Mouse (Mus musculus): Measurements from ENCODE around the gene Ephb3. TPM values are rescaled to one million over a fixed set of nuclear protein-coding genes. Genes with fewer than 3 reads are reported as not detected.

Gene Ephb3
- total RNA-seq, 2 experiments from 2014 or later = 22.4 to 23.4 TPM

DNA sequence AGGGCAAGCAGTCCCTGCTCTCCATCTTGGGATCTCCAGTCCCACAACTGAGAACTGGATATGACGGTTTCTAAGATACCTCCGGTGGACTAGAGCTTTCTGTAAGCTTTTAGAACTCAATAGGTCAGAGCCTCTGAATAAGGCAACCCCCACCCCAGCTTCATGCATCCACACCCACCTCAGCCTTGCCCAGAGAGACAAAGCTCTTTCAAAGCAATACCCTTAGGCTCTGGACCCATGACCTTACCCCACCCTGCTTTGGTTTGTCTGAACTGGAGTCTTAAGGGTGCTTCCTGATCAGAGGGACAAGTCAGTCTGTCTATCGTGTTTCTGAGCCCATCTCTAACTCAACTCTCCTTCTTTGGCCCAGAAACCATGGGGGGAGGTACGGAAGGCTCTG is 1.8 kb upstream of the Ephb3 start:
- DNase-seq (ENCODE audit: low spot score in 2 of 2) = no peak

DNA sequence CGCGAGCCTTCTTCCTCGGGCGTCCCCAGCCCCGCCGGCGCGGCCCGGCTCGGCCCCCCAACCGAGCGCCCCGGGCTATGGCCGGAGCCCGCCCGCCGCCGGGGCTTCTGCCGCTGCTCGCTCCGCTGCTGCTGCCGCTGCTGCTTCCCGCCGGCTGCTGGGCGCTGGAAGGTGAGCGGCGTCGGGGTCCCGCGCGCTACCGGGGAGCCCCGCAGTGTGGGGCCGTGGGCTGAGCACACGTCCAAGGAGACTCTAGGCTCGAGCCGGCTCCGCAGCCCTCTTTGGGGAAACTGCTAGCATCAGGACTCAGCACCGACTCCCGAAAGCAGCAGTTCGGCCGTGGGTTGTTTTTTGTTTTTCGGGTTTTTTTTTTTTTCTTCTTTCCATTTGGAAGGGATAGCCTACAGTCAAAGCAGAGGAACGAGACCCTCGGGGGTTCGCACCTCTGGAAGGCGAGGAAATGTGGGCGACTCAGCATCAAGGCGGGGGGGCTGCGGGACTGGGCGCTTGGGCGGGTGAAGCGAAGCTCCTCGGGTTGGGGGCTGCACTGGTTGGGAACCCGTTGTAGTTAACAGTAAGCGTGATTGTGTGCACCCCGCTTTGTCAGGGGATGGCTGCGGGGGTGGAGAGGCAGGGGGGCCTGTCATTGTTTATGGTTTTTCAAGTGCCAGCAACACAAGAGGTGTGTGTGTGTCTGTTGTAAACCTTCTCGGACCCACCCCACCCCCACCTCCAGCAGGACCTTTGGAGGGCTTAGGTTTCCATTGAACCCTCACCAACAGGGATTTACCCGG is 735 bp downstream of the Ephb3 start:
- DNase-seq (ENCODE audit: low spot score in 2 of 2) = no peak

DNA sequence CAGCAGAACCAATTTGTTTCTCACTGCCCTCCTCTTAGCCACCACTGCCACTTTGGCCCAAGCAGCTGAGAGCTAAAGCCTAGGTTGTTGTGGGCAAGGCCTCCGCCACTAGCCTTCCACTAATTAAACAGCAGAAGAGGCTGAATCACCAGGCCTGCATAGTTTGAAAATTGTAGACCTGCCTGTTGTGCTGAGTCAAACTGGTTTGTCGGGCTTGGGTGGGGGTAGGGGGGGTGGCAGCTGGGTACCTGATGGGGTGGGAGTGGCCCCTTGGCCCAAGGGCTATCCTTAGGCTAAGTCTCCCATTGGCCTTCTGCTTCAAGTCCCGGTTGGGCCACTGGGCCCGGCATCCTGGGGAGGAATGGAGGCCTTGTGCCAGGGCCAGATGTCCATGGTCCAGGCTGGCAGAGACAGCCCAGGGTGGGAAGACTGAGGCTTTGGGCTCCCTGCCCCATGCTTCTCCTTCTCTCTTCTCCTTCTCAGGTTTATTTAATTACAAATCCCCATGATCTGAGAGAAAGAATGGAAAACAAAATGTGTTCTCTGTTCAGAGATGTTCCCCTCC is 3.5 kb downstream of the Ephb3 start:
- no peak for DNase-seq (ENCODE audit: low spot score in 2 of 2)

DNA sequence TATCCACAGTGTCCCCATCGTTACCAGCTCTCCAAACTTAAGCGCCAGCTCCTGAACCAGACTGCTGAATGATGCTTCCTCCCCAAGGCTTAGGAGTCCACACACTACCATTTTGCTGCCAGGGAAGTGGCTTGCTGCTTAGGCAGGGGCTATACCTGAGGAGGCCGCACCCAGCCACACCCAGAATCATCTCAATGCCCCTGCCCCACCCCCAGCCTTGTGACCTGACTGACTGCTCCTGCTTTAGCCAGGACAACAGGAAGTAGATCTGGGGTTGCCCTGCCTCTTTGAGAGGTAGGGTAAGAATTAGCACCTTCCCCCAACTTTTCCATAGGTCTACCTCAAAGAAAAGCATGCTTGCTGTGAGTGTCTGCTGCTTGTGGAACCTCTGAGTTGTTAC is 4.7 kb downstream of the Ephb3 start:
- no peak for DNase-seq (ENCODE audit: low spot score in 2 of 2)

DNA sequence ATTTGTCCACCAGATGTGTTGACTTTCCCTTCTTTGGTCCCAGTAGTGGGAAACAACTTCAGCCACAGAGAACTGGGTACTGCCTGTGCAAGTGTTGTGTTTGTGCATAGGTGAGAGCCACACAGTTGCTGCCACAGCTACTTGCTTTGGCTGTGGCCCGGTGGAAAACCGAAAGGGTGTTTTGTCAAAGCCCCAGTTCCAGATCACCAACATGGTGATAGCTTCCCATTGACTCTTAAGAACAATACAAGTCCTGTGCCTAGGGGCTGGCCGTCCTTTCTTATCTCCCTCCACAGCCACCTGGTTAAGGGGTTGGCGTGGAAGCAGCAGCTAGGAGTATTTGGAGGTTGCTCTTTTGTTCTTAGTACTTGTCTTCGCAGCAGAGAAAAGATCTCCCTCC is 5.6 kb downstream of the Ephb3 start:
- no peak for DNase-seq (ENCODE audit: low spot score in 2 of 2)

DNA sequence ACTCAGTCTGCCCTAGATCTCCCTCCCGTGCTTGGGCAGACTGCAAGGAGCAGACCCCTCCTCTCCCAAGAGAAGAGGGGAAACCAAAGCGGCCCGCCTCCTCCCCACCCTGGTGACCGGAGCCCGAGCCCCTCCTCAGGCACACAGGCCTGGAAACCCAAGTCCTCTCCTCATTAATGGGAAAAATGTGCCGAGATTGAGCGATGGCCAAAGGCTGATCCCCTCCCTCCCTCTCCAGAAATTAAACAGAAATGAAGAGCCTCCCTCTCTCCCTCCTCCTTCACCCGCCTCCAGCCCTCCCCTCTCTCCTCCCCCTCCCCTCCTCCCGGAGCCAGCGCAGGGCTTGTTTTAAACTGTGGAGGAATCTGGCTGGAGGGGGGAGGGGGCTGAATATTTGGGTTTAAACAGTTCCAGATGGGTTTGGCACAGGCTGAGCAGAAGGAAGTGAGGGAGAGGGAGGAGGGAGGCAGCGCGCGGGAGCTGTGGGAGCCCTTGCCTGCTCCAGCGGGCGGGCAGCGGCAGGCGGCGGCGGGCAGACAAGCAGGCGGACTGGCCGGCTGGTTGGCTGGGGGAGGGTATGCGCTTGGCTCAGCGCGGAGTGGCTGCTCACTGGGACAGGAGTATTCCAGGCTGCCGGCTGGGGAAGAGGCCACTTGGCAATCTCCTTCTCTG is 6.2 kb downstream of the Ephb3 start:
- DNase-seq (ENCODE audit: low spot score in 2 of 2) = peak; percentile 72 to 88

DNA sequence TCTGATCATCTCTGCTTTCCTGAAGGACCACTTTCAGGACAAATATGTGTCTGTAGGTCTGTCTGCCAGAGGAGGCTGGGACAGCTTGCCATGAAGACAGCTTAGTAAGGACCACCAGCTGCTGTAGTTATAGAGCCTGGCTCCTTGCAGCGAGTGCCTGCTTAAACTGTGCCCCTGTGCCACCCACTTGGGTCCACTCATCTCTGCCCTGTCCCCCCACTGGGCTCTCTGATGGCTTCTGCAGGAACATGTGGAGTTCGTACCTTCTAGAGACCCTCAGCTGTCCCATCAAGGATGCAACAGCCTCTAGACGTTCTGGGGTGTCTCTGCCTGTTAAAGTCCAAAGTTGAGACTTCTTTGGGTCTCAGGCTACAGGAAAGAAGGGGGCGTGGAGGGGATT is 6.9 kb downstream of the Ephb3 start:
- no peak for DNase-seq (ENCODE audit: low spot score in 2 of 2)

DNA sequence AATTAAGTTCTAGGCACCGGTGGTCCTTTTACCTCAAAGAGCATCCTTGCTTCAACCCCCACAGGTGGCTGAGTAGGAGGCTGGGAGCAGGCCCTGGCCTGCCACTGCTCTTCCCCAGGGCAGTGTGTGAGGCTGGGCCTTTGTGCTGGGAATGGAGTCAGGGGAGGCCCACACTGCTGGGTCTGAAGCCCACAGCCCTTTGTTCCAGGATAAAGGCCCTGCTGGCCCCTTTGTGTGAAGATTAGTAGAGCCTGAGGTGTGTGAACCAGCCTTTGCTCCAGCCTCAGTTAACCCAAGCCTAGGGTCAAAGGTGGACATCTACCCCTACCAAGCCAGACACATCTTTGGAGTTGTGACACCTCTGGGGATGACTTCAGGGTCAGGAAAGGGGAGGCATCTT is 7.8 kb downstream of the Ephb3 start:
- no peak for DNase-seq (ENCODE audit: low spot score in 2 of 2)

DNA sequence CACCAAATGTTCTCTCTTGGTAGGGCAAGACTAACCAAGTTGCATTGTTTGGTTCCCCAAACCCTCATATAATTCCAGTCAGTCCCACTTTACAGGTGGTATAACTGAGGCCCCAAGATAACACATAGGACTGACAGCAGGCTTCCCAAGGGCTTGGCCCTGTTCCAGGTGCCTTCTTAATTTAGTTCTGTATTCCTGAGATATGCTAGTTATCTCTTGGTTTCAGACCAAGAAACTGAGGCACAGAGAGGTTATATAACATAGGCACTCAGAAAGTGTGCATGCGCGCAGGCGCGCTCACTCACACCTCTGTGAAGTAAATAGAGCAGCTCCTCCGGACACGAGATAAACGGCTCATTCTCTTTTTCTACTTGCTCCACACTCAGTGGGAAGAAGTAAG is 9.4 kb downstream of the Ephb3 start:
- DNase-seq (ENCODE audit: low spot score in 2 of 2) = no peak

DNA sequence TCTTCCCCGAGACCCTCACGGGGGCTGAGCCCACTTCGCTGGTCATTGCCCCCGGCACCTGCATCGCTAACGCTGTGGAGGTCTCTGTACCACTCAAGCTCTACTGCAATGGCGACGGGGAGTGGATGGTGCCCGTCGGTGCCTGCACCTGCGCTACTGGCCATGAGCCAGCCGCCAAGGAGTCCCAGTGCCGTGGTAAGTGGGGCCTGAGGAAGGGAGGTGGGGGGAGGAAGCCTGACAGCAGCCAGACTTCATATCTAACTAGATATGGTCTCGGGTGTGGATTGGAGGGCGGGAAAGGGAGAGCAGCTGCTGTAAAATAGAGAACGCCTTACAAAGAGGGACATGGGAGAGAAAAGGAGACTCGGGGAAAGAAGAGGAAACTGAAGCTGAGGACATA is 10.2 kb downstream of the Ephb3 start:
- no peak for DNase-seq (ENCODE audit: low spot score in 2 of 2)

DNA sequence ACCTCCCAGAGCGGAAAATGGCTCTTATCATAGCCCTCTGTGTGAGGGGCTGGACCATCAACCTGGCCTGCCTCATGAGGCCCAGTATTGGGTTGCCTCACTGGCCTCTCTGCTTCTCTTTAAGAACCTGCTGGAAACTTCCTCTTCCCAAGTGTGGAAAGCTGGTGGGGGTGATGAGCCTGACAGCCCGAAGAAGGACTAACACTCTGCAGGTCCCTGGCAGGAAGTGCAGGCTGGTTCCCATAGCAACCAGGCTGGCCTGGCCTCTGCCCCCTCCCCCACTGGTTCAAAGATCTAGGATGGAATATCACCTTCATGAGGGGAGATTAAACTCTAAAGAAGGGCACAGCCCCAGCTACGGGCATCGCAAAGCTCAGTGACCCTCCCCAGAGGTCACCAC is 11.5 kb downstream of the Ephb3 start:
- no peak for DNase-seq (ENCODE audit: low spot score in 2 of 2)

DNA sequence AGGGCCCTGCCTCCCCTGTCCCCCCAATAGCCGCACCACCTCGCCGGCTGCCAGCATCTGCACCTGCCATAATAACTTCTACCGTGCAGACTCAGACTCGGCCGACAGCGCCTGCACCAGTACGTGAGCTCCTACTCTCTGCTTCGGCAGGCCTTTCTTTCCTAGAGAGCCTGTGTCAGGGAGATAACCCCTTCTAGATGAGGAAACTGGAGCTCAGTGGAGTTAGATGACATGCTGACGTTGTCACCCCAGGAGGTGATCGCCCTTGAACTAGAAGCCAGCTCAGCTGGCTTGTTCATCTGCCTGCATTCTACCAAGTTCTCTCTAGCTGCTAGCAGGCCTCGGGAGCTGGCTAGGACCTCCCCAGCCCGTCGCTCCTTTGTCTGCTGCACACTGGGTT is 12.7 kb downstream of the Ephb3 start:
- DNase-seq (ENCODE audit: low spot score in 2 of 2) = no peak

DNA sequence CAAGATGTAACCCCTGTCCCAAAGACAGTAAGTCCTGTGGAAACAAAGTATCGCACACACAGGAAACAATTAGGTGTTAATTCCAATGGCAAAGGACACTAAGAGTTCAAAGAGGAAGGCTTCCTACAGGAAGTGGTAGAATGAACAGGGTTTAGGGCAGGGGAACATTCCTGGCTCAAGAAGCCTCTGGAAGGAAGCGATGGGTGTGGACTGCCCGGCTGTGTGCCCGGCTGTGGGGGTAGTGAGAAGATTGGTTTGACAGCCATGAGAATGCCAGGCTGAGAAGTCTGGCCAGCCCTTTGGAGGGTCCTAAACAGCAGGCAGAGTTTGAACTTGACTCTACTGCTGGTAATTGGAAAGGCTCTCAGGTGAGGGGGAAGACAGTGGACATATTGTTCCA is 15.1 kb downstream of the Ephb3 start:
- DNase-seq (ENCODE audit: low spot score in 2 of 2) = no peak

DNA sequence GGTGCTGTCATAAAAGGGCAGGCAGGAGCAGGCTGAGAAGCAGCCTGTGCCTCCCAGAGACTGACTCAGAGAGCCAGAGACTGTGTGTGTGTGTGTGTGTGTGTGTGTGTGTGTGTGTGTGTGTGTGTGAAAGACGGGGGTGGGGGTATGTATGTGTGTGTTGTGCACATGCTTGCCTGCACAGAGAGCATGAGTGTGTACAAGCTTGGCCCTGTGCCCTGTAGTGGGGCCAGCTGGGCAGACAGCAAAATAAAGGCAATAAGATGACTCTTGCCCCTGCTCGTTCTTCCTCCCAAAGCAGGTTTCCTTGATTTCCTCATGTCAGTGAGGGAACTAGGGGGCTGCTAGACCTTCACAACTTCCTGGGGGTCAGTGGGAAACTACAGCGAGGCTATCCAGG is 18.5 kb downstream of the Ephb3 start:
- no peak for DNase-seq (ENCODE audit: low spot score in 2 of 2)

DNA sequence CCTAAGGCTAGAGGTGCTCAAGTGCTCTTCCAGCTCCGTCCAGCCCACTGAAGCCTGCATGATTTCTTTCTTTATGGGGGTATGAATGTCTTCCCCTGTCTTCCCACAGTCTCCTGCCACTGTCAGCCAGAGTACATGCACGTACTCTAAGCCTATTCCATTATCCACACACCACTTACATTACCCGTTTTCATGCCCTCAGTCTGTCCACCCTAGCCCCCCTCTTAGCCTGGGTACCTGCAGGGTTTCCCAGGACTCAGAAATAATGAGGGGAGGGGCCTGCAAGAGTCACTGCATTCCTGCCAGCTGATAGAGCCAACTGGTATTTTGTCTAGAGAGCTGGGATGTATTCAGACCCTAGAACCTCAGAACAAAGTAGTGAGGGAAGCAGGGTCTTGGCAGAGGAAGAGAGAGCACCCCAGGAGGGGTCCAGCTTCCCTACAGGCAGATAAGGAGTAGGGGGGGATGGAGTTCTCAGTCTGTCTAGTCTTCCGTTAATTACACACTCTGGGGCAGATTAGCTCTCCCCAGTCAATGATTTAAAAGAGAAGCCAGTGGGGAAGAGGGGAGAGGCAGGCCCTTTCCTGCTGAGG is 20.2 kb downstream of the Ephb3 start:
- no peak for DNase-seq (ENCODE audit: low spot score in 2 of 2)

DNA sequence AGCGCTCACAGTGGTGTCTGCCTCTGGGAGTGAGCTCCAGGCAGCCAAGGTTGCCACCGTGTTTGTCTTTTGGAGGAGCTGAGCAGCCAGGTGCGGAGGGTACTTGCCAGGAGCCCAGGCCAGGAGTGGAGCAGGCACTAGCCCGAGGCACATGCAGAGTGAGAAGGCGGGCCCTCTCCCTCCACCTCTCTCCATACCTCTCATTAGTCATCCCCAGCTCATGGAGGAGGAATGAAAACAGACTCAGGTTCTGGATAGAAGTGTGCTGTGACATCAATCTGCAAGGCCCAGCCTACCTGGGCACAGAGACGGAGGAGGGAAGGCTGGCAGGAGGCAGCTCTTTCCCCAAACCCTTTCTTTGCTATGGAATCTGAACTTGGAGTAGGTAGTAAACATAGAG is 22.1 kb downstream of the Ephb3 start:
- DNase-seq (ENCODE audit: low spot score in 2 of 2) = no peak

DNA sequence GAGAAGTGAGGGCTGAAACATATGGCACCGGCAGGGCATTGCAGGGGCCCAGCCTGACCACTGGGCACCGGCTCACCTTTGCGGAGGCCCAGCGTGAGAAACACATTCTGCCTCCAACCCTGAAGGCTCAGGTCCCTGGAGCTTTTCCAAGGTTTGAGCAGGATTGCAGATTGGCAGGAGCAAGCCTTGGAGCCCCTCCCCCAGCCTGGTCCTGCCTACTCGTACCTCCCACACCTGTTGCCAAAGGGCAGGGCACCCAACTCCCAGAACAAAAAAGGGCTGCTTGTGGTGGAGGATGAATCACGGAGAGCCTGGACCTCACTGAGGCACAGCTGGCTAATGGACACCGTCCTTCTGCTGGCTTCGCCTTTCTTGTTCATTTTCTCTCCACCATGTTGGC is 30.6 kb downstream of the Ephb3 start:
- DNase-seq (ENCODE audit: low spot score in 2 of 2) = no peak

DNA sequence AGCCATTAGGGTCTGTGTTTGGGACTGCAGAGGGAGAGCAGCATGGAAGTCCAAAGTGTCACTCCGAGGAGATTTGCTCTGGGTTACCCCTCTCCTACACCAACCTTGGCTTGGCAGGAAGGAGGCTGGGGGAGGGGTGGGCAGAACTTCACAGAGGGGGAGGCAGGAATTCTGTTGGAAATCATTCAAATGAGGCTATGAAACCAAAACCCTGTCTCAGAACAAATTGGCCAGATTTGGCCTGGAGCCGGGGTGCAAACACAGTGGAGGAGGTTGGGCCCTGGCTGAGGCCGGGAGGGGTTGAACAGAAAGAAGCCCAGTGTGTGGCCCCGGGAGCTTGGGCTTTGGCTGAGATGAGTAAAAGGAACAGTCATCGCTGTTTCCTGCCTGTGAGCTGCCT is 34.2 kb downstream of the Ephb3 start:
- DNase-seq (ENCODE audit: low spot score in 2 of 2) = peak in 1 of 2 experiments; percentile 51

DNA sequence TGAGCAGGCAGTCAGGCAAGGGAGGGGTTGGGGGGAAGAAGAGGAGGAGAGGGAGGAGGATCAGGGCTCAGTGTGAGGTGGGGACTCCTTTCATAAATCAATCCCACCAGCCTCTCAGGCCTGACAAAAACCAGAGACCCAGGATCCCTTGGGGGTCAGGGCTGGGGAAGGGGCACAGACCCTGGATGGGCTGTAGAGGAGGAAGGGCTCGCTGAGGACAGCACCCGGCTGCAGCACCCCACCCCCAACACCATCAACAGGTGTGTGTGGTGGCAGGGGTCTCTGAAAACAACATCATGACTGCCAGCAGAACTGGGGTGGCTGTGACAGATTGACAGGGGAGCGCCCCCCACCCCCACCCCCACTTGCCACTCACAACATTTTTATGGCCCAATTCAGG is 36.0 kb downstream of the Ephb3 start:
- no peak for DNase-seq (ENCODE audit: low spot score in 2 of 2)

DNA sequence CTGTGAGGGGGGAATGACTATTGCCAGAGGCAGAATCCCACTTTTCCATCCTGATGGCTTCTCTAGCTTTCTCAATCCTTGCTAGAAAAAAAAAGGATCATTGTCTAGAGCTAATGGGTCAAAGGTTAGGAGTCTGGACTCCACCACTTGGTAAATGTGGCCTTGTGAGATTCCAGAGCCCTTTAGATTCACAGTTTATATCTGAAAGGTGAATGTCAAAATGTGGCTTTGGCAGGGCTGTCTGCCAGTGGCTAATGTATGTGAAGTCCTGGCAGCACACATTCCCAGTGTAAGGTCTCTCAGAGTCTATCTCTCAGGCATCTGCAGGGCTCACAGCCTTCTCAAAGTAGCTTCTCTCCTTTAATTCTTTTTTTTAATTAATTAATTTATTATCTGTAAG is 36.5 kb downstream of the Ephb3 start:
- DNase-seq (ENCODE audit: low spot score in 2 of 2) = no peak

DNA sequence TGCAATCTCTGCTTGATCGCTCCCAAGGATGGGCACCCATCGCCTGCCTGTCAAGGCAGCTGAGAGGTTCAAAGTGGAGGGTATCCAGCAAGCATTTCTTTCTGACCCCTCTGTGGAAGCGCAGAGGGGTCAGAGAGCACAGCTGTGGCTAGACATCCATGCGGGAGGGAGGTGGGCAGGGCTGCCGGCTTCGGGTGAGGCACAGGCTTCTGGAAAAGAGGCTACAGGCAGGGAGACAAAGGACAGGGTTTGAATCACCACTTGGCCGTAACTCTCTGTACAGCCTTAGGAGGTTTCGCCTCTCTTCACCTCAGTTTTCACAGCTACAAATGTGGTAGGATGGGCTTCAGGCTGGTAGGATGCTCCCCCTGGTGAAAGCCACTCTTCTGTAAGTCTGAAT is 38.4 kb downstream of the Ephb3 start:
- DNase-seq (ENCODE audit: low spot score in 2 of 2) = no peak

DNA sequence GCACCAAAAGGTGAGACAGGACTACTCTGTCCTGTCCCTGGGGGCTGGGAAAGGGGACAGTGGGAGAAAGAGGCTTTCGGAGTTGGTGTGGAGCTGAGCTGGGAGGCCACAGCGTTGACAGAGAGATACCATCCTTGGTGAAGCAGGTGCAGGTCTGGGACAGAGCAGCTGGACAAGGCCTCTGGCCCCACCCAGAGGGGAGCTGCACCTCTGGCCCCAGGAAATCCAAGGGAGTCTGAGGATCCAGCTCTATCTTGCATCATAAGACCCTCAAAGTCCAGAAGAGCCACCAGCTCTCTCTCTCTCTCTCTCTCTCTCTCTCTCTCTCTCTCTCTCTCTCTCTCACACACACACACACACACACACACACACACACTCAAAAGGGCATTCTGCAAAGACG is 40.2 kb downstream of the Ephb3 start:
- DNase-seq (ENCODE audit: low spot score in 2 of 2) = no peak
